Mouse (Mus musculus) right cerebral cortex, postnatal 14 days (tissue): Measurements from ENCODE around the gene Luzp1.
A peak's percentile ranks its signal among the peaks of the same experiment; 100 is the strongest.

Experiments used
- DNase-seq: peaks from one replicate; pipeline ENCODE4 v3.0.0; 2022

Luzp1 gene

GRCm38 (mm10) chr4:136462839-136463178, 6.8 kb upstream of the Luzp1 start:
- no peak for DNase-seq

GRCm38 (mm10) chr4:136463436-136463835, 6.1 kb upstream of the Luzp1 start:
- no peak for DNase-seq

- no peak for DNase-seq
Measured at GRCm38 (mm10) chr4:136466226-136466625, 3.3 kb upstream of the Luzp1 start.

GRCm38 (mm10) chr4:136468553-136469327, 821 bp upstream of the Luzp1 start:
- peak; percentile 58 for DNase-seq

GRCm38 (mm10) chr4:136469941-136470346, 383 bp downstream of the Luzp1 start:
- peak; percentile 39 for DNase-seq

- DNase-seq, result peak; percentile 38
Measured at GRCm38 (mm10) chr4:136470347-136471071, 948 bp downstream of the Luzp1 start.

GRCm38 (mm10) chr4:136476692-136477091, 7.1 kb downstream of the Luzp1 start:
- DNase-seq, result no peak

GRCm38 (mm10) chr4:136486549-136486948, 17.0 kb downstream of the Luzp1 start:
- DNase-seq, result no peak

GRCm38 (mm10) chr4:136495993-136496392, 26.4 kb downstream of the Luzp1 start:
- DNase-seq, result no peak

- no peak for DNase-seq
Measured at GRCm38 (mm10) chr4:136505426-136506215, 36.1 kb downstream of the Luzp1 start.

GRCm38 (mm10) chr4:136509857-136510256, 40.3 kb downstream of the Luzp1 start:
- no peak for DNase-seq

GRCm38 (mm10) chr4:136511708-136512107, 42.1 kb downstream of the Luzp1 start:
- DNase-seq, result no peak

GRCm38 (mm10) chr4:136512905-136513304, 43.3 kb downstream of the Luzp1 start:
- DNase-seq, result no peak

- DNase-seq, result no peak
Measured at GRCm38 (mm10) chr4:136518141-136518540, 48.6 kb downstream of the Luzp1 start.

GRCm38 (mm10) chr4:136518576-136518975, 49.0 kb downstream of the Luzp1 start:
- no peak for DNase-seq

- DNase-seq, result no peak
Measured at GRCm38 (mm10) chr4:136519866-136520265, 50.3 kb downstream of the Luzp1 start.

GRCm38 (mm10) chr4:136521898-136522297, 52.3 kb downstream of the Luzp1 start:
- no peak for DNase-seq

- no peak for DNase-seq
Measured at GRCm38 (mm10) chr4:136524309-136524708, 54.7 kb downstream of the Luzp1 start.

- DNase-seq, result peak; percentile 75
Measured at GRCm38 (mm10) chr4:136526412-136526811, 56.9 kb downstream of the Luzp1 start.

GRCm38 (mm10) chr4:136545151-136545550, 75.6 kb downstream of the Luzp1 start:
- DNase-seq, result no peak

- DNase-seq, result no peak
Measured at GRCm38 (mm10) chr4:136546279-136547045, 76.9 kb downstream of the Luzp1 start.

GRCm38 (mm10) chr4:136547721-136548120, 78.2 kb downstream of the Luzp1 start:
- no peak for DNase-seq

- DNase-seq, result no peak
Measured at GRCm38 (mm10) chr4:136548381-136548801, 78.8 kb downstream of the Luzp1 start.
